Mouse (Mus musculus): ENCODE data around the gene Abhd6.

DNA sequence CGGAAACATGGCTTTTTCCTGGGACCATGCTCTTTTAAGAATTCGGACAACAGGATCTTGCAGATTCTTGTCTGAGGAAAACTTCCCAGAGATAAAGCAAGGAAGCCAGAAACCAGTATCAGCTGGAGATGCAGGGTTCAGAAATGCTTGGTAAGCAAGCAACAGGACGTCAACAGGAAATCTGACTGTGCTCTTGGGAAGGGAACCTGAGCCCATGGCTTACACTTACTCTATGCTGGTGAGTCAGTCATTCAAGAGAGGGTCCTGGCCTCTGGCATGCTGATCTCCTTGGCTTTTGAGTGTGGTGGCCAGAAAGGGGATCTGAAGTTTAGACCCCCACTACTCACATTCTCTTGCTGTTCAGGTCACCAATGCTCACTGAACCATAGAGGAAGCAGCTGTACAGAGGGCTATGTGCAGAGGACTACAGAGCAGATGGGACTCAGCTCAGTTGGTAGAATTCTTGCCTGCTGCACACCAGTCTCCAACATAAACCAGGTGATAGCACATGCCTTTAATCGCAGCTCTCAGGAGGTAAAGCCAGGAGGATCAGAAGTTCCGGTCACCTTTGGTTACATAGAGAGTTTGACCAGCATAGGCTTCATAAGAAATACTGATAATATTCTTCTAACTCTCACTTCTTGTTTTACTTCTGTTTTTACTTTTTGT, 11.5 kb upstream of the Abhd6 start:
- TF ChIP-seq CTCF (IDR thresholded peaks at IDR 0.05; ENCODE audit: low read depth) (no peak), EP300 (IDR thresholded peaks at IDR 0.05; ENCODE audit: low read depth) (no peak)

All from liver, embryonic 14.5 days (tissue).